Mouse (Mus musculus) cerebellum, adult 2 months (tissue): Measurements from ENCODE around the gene Htatip2. TPM values are rescaled to one million over a fixed set of nuclear protein-coding genes. Genes with fewer than 3 reads are reported as not detected.

Experiments used
- DNase-seq, 2 experiments: peaks; one replicate each; pipeline ENCODE4 v3.0.0; 2021
- H3K27ac ChIP-seq: fragments of 200-500 bp; 2 replicates; pipeline ENCODE4 v1.5.1; 2012; ENCODE audit warnings: low read length, control low read depth, inconsistent platforms; ENCODE audit not compliant: insufficient read depth
- H3K27me3 ChIP-seq: fragments of 200-500 bp; 2 replicates; pipeline ENCODE4 v1.6.1; 2012; ENCODE audit warnings: inconsistent platforms, mild to moderate bottlenecking, low read length, moderate library complexity; ENCODE audit not compliant: control insufficient read depth, insufficient read depth
- H3K4me1 ChIP-seq: fragments of 200-500 bp; 2 replicates; pipeline ENCODE4 v1.6.1; 2011; ENCODE audit warnings: low read length; ENCODE audit not compliant: control insufficient read depth, insufficient read depth
- H3K4me3 ChIP-seq: fragments of 200-500 bp; replicated peaks from 2 replicates; pipeline ENCODE3; 2011; ENCODE audit warnings: mild to moderate bottlenecking, low read depth, low read length, control low read depth; ENCODE audit not compliant: insufficient read depth
- CTCF ChIP-seq: fragments of 200-500 bp; IDR thresholded peaks from 2 replicates; pipeline ENCODE4 v1.5.1; 2011; ENCODE audit warnings: low read depth, mild to moderate bottlenecking, control low read depth, low read length, moderate library complexity, borderline replicate concordance; ENCODE audit not compliant: insufficient read depth
- POLR2A ChIP-seq: fragments of 200-500 bp; IDR thresholded peaks from 2 replicates; pipeline ENCODE4 v1.6.1; 2011; ENCODE audit warnings: low read length, control low read depth, borderline replicate concordance; ENCODE audit not compliant: insufficient read depth
- WGBS: fragments of 180-500 bp; shearing (Covaris S2); methylation state at CpG from one replicate; pipeline ENCODE4 v1.1.7; 2018; 5-methylcytosine and 5-hydroxymethylcytosine counted together
- polyA plus RNA-seq: library from polyadenylated mRNA; depleted of rRNA; stranded (reverse); fragments of >200 nt; gene quantifications from 2 replicates; pipeline ENCODE4 v1.2.3, GENCODE M21; 2012; rRNA removed

Gene Htatip2
- 5.9 and 6.6 TPM in 2 replicates for polyA plus RNA-seq

DNA sequence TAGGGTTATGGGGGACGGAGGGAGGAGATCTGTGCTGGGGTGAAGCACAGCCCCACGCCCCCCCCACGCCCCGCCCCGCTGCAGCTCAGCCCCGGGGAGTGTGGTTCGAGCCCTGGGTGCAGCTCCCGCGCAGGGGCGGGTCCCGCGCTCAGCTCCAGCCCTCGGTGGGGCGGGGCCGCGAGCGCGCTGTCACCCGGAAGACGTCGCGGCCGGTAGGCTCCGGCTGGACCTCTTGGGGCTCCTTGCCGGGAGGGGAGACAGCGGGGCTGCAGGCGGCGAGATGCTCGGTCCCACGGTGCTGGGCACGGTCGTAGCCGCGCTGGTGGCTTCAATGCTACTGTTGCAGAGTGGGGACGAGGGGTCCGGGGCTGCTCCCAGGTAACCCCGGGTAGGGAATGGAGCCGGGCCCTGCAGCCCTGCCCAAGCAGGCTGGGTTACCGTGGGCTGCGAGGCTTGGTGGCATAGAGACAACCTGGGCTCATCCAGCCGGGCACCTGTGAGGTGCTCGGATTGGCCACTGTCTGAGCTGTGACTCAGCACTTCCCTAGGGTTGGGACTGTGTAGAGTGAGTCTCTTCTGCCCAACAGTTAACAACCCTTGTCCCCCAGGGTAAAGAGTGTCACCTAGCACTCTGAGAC is at the start of gene Htatip2:
TSS of gene Htatip2 (plus strand) at position 182 of the 638 bp plus-strand sequence.
- H3K27ac ChIP-seq, result no peak within 1 kb of the TSS
- peaks cover 1% of the 10 kb centered on the region; the same call in 1 of the 2 replicates for H3K27me3 ChIP-seq
- peak in 1 of 2 experiments; percentile 23 for DNase-seq
- H3K4me1 ChIP-seq, result no peaks in the 10 kb centered on the region
- WGBS, result 4% methylated on average over 42 of the region's 42 CpGs
- peak within 1 kb of the TSS; percentile 59 for H3K4me3 ChIP-seq
- 0 out of 2 replicates have a peak, but pooled peaks have one; percentile 12 for TF ChIP-seq POLR2A
- TF ChIP-seq CTCF, result no peak

DNA sequence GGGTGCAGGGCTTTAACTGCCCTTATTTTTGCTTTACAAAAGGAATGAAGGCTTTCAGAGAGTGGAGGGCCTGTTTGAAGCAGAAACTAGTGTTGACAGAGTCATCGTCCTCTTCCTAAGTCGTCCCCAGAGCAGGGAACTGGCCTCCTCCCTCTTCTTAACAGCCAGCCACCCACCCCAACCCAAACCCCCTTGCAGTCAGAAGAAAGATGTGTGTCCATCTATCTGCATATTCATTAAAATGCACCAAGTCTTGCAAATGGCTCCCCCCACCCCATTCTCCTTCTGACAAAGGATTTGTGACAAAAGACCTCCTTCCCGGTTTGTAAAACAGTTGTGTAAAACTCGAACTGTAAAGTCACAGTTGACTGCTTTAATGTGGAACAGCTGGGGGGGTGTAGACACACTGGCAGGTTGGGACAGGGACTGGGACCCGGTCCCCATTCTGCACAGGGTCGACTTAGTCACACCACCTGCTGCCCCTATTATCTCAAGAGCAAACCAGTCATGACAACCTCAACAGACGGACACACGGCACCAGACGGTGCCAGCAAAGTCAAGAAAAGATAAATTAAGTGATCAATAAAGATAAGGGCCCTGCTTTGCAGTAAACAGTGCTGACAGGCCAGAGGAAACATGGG is 49.4 kb upstream of the Htatip2 start:
- no peak overlapping the region for H3K27ac ChIP-seq
- H3K4me3 ChIP-seq, result no peak overlapping the region
- WGBS, result 16% methylated on average over 9 of the region's 9 CpGs
- no peaks in the 10 kb centered on the region for H3K4me1 ChIP-seq
- no peaks in the 10 kb centered on the region; the same call in 1 of the 2 replicates for H3K27me3 ChIP-seq
- TF ChIP-seq CTCF (no peak), POLR2A (no peak)
- DNase-seq, result no peak

DNA sequence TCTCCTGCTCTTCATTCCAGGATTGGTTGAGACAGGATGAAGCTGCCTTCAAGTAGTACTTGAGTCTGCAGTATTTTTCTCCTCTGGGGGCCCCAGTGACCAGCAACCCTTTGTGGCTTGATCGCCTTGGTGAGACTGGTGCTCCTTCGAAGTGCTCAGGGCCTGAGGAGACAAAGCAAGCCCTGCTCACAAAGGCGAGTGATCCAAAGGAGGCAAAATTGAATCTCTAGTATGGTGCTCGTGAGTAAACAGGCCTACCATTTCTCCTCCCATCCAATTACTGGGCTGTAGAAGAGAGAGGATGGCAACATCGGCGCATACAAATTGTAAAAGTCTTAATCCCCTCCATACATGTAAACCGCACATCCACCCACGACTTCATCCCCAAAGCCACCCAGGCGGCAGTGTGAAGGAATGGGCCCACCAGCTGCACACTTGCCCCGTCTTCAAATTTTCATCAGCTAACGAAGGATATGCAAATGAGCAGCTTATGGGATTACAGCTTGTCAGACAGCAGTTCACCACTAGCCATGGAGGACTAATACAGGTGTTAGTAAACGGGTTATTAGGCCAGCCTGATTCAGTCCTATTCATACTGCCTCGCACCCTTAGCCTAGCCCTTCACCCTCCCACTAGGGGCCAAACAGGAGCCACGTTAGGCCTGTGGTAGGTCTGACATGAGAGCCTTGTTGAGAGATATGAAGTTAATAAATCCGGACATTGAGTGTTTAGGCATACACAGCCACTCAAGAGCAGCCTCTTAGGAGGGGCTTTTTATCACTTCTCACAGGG is 40.8 kb upstream of the Htatip2 start:
- Histone ChIP-seq H3K27ac (no peak overlapping the region), H3K4me3 (no peak overlapping the region), H3K27me3 (no peaks in the 10 kb centered on the region), H3K4me1 (no peaks in the 10 kb centered on the region)
- WGBS, result 65% methylated on average over 15 of the region's 15 CpGs
- DNase-seq, result no peak
- TF ChIP-seq POLR2A (no peak), CTCF (no peak)

DNA sequence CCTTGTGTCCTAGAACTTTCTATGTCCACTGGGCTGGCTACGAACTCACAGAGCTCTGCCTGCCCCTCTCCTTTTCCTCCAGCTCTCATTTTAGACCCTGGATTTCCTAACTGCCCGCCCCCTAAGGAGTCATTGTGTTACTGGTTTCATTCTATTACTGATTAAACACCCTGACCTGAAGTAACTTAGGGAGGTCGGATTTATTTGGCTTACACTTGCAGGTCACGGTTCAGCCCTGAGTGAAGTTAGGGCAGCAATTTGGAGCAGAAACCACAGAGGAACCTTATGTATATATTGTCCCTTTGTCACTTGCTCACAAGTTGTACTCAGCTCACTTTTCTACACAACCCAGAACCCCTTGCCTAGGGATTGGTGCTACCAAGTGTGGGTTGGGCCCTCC is 24.6 kb upstream of the Htatip2 start:
- H3K4me3 ChIP-seq, result no peak overlapping the region
- TF ChIP-seq POLR2A (no peak), CTCF (no peak)
- DNase-seq, result no peak
- H3K27ac ChIP-seq, result no peak overlapping the region
- no peaks in the 10 kb centered on the region for H3K4me1 ChIP-seq
- no peaks in the 10 kb centered on the region for H3K27me3 ChIP-seq
- 63% methylated on average over 4 of the region's 4 CpGs for WGBS

DNA sequence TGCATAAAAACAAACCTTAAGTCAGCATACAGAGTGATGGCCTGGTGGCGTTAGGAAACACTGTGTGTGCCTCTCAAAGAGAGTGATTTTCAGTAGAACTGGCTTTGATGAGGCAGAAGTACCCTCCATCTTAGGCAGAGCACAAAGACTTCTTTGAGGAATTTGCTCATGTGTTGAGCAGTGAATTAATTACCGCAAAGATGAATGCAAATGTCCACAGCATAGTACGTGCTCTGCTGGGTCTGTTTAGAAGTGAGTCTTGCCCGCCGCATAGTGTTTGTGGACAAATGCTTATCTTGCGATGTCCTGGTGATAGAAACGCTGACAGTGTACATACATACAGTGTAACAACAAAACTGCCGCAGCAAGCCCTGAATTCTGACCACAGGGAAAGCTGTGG is 19.5 kb upstream of the Htatip2 start:
- DNase-seq, result no peak
- H3K27me3 ChIP-seq, result no peaks in the 10 kb centered on the region; the same call in 1 of the 2 replicates
- TF ChIP-seq CTCF, result no peak
- TF ChIP-seq POLR2A, result no peak
- WGBS, result 36% methylated on average over 8 of the region's 8 CpGs
- H3K4me3 ChIP-seq, result no peak overlapping the region
- H3K27ac ChIP-seq, result no peak overlapping the region
- no peaks in the 10 kb centered on the region for H3K4me1 ChIP-seq

DNA sequence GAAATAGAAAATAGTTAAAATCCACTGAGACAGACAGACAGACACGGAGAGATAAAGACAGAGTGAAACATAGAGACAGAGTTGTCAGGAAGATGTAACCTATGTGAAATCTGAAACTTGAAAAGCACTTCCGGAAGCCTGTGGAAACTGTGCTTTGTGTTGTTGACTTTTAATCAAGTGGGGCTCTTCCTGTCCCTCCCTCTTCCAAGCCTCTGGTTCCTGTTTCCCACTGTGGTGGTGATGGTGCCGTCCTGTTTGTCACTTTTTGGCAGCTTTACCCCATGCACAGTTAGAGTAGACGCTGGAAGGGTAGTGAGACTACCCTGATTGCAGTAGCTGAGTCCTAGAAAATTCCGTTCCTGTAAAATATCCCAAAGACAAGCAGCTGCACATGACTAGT is 17.4 kb upstream of the Htatip2 start:
- DNase-seq, result no peak
- Histone ChIP-seq H3K4me3 (no peak overlapping the region), H3K27ac (no peak overlapping the region), H3K4me1 (no peaks in the 10 kb centered on the region), H3K27me3 (no peaks in the 10 kb centered on the region; the same call in 1 of the 2 replicates)
- TF ChIP-seq POLR2A (no peak), CTCF (no peak)
- 44% methylated on average over 5 of the region's 5 CpGs for WGBS

DNA sequence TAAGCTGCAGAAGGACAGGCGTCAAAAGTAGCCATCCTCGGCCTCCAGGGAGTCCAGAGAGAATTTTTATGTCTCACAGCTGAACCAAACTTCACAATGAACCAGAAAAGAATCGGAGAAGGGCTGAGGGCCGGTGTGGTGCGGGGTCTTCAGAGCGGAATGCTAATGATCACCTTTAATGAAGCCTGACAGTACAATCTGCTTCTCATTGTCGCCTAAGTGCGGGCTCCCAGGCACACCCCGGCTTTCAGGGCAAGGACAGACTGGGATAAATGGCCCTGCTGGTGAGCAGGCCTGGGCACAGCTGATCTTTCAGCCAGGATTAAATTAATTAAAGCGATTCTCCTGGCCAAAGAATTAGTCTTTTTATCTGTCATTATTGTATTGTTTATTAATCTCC is 17.0 kb upstream of the Htatip2 start:
- DNase-seq, result no peak
- Histone ChIP-seq H3K4me1 (no peaks in the 10 kb centered on the region), H3K27me3 (no peaks in the 10 kb centered on the region; the same call in 1 of the 2 replicates), H3K27ac (no peak overlapping the region), H3K4me3 (no peak overlapping the region)
- TF ChIP-seq POLR2A (no peak), CTCF (no peak)
- WGBS, result 26% methylated on average over 10 of the region's 10 CpGs
